Mouse (Mus musculus): ENCODE measurements at regions not wholly inside any gene's neighbourhood (a gene's known extent, or its start where the extent isn't known, plus 50 kb on each side); places are given as distances from the start of the nearest gene placed in this dataset.

GRCm38 (mm10) chr3:147041201-147041600, 189.0 kb downstream of the Ttll7 start:
- no peak for TF ChIP-seq CTCF (IDR thresholded peaks at IDR 0.05)
- Histone ChIP-seq H3K4me3 (no peak overlapping the region), H3K27ac (no peak overlapping the region)
- no peak for DNase-seq (ENCODE audit: extremely low spot score in 1 of 2, low spot score in 2 of 2)
- intact Hi-C loops (cut with DNase I): no loop called here

GRCm38 (mm10) chr3:147042911-147043310, 190.7 kb downstream of the Ttll7 start:
- intact Hi-C loops (cut with DNase I): no loop called here
- H3K4me3 ChIP-seq: no peak overlapping the region
- DNase-seq (ENCODE audit: extremely low spot score in 1 of 2, low spot score in 2 of 2): no peak
- TF ChIP-seq CTCF (IDR thresholded peaks at IDR 0.05): peak; percentile 5
- H3K27ac ChIP-seq: no peak overlapping the region

- H3K4me3 ChIP-seq: no peak overlapping the region
- intact Hi-C loops (cut with DNase I): no loop called here
- no peak overlapping the region for H3K27ac ChIP-seq
- no peak for DNase-seq (ENCODE audit: extremely low spot score in 1 of 2, low spot score in 2 of 2)
- TF ChIP-seq CTCF (IDR thresholded peaks at IDR 0.05): no peak
These were observed 194.5 kb downstream of the Ttll7 start for GRCm38 (mm10) chr3:147046634-147047033.

- no peak overlapping the region for H3K4me3 ChIP-seq
- DNase-seq (ENCODE audit: extremely low spot score in 1 of 2, low spot score in 2 of 2): no peak
- no peak for TF ChIP-seq CTCF (IDR thresholded peaks at IDR 0.05)
- H3K27ac ChIP-seq: no peak overlapping the region
- intact Hi-C loops (cut with DNase I): no loop called here
These were observed 202.1 kb downstream of the Ttll7 start for GRCm38 (mm10) chr3:147054157-147054838.

GRCm38 (mm10) chr3:147057874-147058273, 205.7 kb downstream of the Ttll7 start:
- intact Hi-C loops (cut with DNase I): no loop called here
- no peak for TF ChIP-seq CTCF (IDR thresholded peaks at IDR 0.05)
- H3K4me3 ChIP-seq: no peak overlapping the region
- DNase-seq (ENCODE audit: extremely low spot score in 1 of 2, low spot score in 2 of 2): no peak
- H3K27ac ChIP-seq: no peak overlapping the region

GRCm38 (mm10) chr3:147060659-147061058, 208.5 kb downstream of the Ttll7 start:
- TF ChIP-seq CTCF (IDR thresholded peaks at IDR 0.05): no peak
- DNase-seq (ENCODE audit: extremely low spot score in 1 of 2, low spot score in 2 of 2): no peak
- no peak overlapping the region for H3K4me3 ChIP-seq
- H3K27ac ChIP-seq: no peak overlapping the region
- intact Hi-C loops (cut with DNase I): no loop called here

GRCm38 (mm10) chr3:147062451-147062850, 210.3 kb downstream of the Ttll7 start:
- intact Hi-C loops (cut with DNase I): no loop called here
- no peak for DNase-seq (ENCODE audit: extremely low spot score in 1 of 2, low spot score in 2 of 2)
- TF ChIP-seq CTCF (IDR thresholded peaks at IDR 0.05): no peak
- no peak overlapping the region for H3K27ac ChIP-seq
- H3K4me3 ChIP-seq: no peak overlapping the region

- DNase-seq (ENCODE audit: extremely low spot score in 1 of 2, low spot score in 2 of 2): peak in 1 of 2 experiments; percentile 15
- Histone ChIP-seq H3K4me3 (no peak overlapping the region), H3K27ac (no peak overlapping the region)
- no peak for TF ChIP-seq CTCF (IDR thresholded peaks at IDR 0.05)
- intact Hi-C loops (cut with DNase I): no loop called here
These were observed 211.6 kb downstream of the Ttll7 start for GRCm38 (mm10) chr3:147063578-147064442.

- H3K4me3 ChIP-seq: no peak overlapping the region
- DNase-seq (ENCODE audit: extremely low spot score in 1 of 2, low spot score in 2 of 2): peak in 1 of 2 experiments; percentile 22
- intact Hi-C loops (cut with DNase I): no loop called here
- no peak overlapping the region for H3K27ac ChIP-seq
- TF ChIP-seq CTCF (IDR thresholded peaks at IDR 0.05): no peak
These were observed 212.3 kb downstream of the Ttll7 start for GRCm38 (mm10) chr3:147064443-147064868.

- no peak for DNase-seq (ENCODE audit: extremely low spot score in 1 of 2, low spot score in 2 of 2)
- Histone ChIP-seq H3K27ac (no peak overlapping the region), H3K4me3 (no peak overlapping the region)
- intact Hi-C loops (cut with DNase I): no loop called here
- no peak for TF ChIP-seq CTCF (IDR thresholded peaks at IDR 0.05)
These were observed 218.8 kb downstream of the Ttll7 start for GRCm38 (mm10) chr3:147070972-147071371.

- Histone ChIP-seq H3K4me3 (no peak overlapping the region), H3K27ac (no peak overlapping the region)
- no peak for TF ChIP-seq CTCF (IDR thresholded peaks at IDR 0.05)
- intact Hi-C loops (cut with DNase I): no loop called here
- no peak for DNase-seq (ENCODE audit: extremely low spot score in 1 of 2, low spot score in 2 of 2)
These were observed 228.0 kb downstream of the Ttll7 start for GRCm38 (mm10) chr3:147080197-147080596.

- no peak overlapping the region for H3K4me3 ChIP-seq
- no peak overlapping the region for H3K27ac ChIP-seq
- TF ChIP-seq CTCF (IDR thresholded peaks at IDR 0.05): no peak
- no peak for DNase-seq (ENCODE audit: extremely low spot score in 1 of 2, low spot score in 2 of 2)
- intact Hi-C loops (cut with DNase I): no loop called here
These were observed 228.7 kb downstream of the Ttll7 start for GRCm38 (mm10) chr3:147080768-147081448.

Measured in left cerebral cortex, adult 2 months (tissue).